Mouse (Mus musculus) cerebellum, postnatal 4 days (tissue): ENCODE results near the gene Cyp2d10.
"Not testable (repeated sequence)": the region's sequence is repeated elsewhere in the genome, so short reads cannot be mapped to it uniquely, and the experiment has no call there.

Source experiments
- DNase-seq, 2 experiments: peaks; one replicate each; pipeline ENCODE4 v3.0.0; 2022; ENCODE audit warnings: low spot score in 2 of 2, mixed read lengths in 1 of 2

Gene Cyp2d10

GRCm38 (mm10) chr15:82406981-82407380, at the start of gene Cyp2d10:
TSS of gene Cyp2d10 (minus strand) at chr15:82407195.
- no peak for DNase-seq

- DNase-seq: not testable (repeated sequence)
These were observed 49.2 kb upstream of the Cyp2d10 start for GRCm38 (mm10) chr15:82456086-82456790.

DNA sequence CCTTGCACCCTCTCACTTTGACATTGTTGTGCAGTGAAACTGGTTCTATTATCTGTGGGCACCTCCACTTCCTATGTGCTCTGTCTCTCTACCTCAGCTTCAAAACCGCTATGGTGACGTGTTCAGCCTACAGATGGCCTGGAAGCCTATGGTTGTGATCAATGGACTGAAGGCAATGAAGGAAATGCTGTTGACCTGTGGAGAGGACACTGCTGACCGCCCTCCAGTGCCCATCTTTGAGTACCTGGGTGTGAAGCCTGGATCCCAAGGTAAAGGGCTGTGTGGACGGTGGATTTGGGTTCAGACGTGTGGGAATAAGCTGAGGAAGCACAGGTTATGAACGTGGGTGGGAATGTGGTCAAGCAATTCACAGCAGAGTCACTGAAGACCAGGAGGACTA, 46.5 kb upstream of the Cyp2d10 start:
- DNase-seq: not testable (repeated sequence)

- not testable (repeated sequence) for DNase-seq
These were observed 45.1 kb upstream of the Cyp2d10 start for GRCm38 (mm10) chr15:82452133-82452532.

- not testable (repeated sequence) for DNase-seq
These were observed 43.0 kb upstream of the Cyp2d10 start for GRCm38 (mm10) chr15:82450045-82450444.

DNA sequence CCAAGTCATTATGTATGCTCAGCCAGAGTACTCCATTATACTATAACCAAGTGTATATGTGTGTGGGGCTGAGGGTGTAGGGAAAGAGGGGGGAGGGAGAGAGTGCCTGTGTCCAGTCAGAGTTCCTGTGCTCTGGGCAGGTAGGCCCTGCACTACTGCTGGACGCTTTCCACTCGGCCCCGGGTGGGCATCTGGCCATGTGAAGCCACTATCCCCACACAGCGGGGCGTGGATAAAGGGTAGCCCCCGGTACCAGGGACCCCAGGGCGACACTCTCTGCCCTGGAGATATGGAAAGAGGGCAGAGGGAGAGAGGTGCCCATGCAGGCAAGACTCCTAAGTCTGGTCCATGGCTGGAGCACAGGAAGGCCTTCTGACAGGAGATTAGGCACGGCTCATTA, 38.2 kb upstream of the Cyp2d10 start:
- no peak for DNase-seq

DNA sequence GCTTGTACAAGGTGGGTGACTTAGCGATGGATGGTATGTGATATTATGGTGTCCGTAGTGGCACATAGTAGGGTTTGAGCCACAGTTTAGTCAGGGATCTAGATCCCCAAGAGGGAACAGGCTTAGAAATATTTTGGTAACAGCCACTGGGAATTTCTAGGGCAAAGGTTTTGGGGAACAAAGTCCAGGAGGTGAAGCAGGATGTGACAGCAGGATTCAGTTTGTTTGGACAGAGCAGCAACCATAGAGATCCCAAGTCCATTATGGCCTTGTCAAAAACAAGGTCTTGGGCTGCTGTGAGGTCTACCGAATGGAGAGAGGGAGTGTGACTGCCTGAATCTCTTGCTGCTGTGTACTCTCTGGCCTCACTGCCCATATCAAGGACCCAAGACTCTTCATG, 36.7 kb upstream of the Cyp2d10 start:
- no peak for DNase-seq

DNA sequence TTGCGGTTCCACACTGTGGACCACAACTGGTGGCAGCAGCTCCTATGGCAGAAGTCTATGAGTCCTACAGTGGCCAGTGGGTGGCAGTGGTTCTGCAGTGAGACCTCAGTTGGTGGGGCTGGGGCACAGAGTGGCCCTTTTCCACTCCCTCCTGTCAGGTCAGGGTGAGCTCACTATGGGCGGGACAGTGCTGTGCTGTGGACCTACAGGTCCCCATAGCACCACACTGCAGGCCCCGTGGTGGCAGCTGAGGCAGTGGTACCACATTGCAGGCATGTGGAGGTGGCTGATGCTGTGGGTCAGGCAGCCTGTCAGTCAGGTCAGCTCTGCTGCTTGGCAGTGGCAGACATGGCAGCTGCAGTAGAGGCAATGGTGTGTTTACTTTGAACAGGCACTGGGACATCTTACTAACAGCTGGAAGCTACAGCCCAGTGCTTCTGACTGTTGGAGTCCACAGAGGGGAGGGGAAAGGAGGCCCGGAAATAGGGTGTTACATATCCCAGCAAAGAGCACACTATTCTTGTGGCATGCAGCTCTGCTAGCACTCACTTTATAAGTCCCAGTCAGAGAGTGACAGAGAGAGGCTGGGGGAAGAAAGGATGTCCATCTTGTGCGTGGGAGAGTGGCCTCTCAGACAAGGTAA, 31.1 kb upstream of the Cyp2d10 start:
- DNase-seq: no peak

DNA sequence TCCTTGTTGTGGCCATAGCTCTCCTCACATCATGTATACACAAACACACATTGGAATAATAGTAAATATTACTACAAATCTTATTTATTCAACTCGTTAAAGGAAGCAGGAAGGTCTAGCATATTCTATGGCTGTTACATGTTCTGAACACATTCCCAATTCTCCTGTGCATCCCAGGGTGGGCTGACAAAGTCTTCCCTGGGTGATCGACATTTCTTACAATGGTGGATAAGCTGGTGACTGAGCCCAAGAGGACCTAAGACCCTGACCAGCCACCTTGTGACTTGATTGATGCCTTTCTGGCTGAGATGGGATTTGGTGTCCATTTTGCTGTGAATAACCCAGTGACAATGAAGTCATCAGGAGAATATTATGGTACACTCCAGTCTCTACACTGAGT, 28.6 kb upstream of the Cyp2d10 start:
- no peak for DNase-seq

GRCm38 (mm10) chr15:82435011-82435410, 28.0 kb upstream of the Cyp2d10 start:
- no peak for DNase-seq

GRCm38 (mm10) chr15:82434541-82434940, 27.5 kb upstream of the Cyp2d10 start:
- DNase-seq: no peak

DNA sequence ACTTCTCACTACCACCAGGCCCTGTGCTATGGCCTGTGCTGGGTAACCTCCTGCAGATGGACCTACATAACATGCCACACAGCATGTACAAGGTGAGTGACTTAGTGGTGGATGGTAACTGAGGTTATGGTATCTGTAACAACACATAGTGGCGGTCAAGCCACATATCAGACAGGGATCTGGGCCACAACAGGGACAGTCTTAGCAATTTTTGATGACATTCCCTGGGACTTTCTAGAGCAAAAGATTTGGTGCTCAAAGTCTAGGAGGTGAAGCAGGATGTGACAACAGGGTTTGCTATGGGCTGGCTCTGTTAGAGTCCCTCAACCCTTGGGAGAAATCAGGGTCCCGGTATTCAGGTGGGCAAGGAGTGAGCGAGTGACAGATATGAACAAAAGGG, 26.6 kb upstream of the Cyp2d10 start:
- DNase-seq: no peak

- no peak for DNase-seq
These were observed 26.1 kb upstream of the Cyp2d10 start, which contains the start of gene Cyp2d9 for GRCm38 (mm10) chr15:82433137-82433536. TSS of gene Cyp2d9 (plus strand) at chr15:82433437.

GRCm38 (mm10) chr15:82423471-82423870, 16.5 kb upstream of the Cyp2d10 start:
- DNase-seq: no peak

DNA sequence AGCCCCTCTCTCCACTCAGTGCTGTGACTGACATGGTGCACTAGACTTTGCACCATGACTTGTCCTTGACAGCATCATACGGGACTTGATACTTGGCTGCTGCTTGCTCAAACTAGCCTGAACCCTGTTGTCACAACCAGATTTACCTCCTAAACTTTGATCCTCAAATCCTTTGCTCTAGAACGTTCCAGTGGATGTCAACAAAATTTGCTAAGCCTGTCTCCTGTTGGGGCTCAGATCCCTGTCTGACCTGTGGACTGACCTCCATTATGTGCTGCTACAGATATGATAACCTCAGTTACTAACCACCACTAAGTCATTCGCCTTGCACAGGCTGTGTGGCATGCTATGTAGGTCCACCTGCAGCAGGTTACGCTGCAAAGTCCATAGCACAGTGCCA, 15.9 kb upstream of the Cyp2d10 start:
- DNase-seq: no peak

- no peak for DNase-seq
These were observed 11.6 kb upstream of the Cyp2d10 start for GRCm38 (mm10) chr15:82418616-82419015.

DNA sequence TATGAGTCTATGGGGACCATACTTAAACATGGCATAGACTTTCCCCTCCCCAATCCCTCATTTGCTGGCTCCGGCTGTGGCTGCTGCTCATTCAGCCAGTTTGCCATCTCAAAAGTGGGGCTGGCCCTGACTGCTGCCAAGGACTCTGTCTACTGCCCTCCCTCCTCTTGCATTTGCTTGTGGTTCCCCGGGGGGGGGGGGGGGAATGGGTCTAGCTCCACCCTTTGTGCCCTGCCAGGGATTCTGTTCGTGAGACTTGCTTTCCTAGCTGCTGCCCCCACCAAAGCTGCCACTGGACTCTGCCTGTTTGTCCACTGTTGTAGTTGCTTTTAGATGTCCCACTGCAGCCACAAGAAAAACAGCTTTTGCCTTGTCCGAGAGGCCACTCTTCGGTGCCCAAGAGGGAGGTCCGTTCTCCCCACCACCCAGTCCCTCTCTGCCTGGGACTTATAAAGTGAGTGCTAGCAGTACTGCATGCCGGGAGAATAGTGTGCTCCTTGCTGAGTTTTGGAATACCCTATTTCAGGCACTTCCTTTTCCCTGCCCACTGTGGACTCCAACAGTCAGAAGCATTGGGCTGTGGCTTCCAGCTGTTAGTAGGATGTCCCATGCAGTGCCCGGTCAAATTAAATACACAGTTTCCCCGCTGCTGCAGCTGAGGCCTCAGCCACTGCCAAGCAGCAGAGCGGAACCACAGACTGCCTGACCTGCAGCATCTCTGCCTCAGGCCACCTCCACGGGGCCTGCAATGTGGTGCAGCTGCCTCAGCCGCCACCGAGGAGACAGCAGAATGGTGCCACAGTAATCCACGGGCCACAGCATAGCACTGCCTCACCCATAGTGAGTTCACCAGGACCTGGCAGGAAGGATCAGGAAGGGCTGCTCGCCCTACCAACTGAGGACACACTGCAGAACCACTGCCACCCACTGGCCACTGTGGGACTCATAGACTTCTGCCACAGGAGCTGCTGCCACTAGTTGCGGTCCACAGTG, 10.1 kb upstream of the Cyp2d10 start:
- peak; percentile 58 to 78 for DNase-seq

- no peak for DNase-seq
These were observed 541 bp upstream of the Cyp2d10 start for GRCm38 (mm10) chr15:82407536-82407935.

- no peak for DNase-seq
These were observed 2.8 kb downstream of the Cyp2d10 start for GRCm38 (mm10) chr15:82404163-82404562.

DNA sequence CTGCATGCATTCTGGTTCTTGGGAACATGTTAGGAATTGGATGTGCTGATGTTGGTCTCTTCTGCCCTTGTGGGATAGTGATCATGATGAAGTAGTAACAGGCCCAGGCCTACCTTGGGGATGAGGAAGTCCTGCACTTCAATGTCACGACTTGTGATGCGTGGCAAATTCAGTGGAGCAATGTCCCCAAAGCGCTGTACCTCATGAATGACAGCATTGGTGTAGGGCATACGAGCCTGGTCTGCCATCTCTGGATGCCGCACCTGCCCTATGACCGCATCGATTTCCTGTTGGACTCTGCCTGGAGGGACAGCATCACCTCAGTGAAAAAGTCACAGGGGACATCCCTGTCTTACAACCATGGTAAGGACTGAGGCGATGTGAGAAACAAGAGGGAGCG, 3.4 kb downstream of the Cyp2d10 start:
- no peak for DNase-seq

DNA sequence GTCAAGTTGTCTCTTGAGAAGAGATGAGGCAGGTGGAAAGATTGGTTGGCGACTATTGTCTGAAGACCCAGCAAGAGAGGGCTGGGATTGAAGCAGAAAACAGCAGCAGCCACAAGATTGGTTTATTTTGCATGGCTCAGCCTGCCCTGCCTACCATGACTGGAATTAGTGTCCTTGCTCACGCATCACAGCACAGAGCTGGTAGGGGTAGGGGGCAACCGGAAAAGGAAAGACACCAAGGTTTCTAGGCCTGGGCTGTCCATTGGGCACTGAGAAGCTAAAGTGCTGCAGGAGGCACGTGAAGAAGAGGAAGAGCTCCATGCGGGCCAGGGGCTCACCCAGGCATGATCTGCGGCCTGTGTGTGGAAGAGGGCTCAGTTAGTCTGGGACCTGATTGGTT, 4.3 kb downstream of the Cyp2d10 start:
- DNase-seq: no peak

- DNase-seq: no peak
These were observed 4.9 kb downstream of the Cyp2d10 start for GRCm38 (mm10) chr15:82402106-82402505.
